Mouse (Mus musculus) lung, adult 2 months (tissue): ENCODE data around the gene Cldn14.

Experiments
- CTCF ChIP-seq: fragments of 200-500 bp; IDR thresholded peaks from 2 replicates; pipeline ENCODE4 v1.5.1; 2011; ENCODE audit warnings: mild to moderate bottlenecking, low read length, control low read depth; ENCODE audit not compliant: insufficient read depth
- POLR2A ChIP-seq: fragments of 200-500 bp; IDR thresholded peaks from 2 replicates; pipeline ENCODE4 v1.6.1; 2011; ENCODE audit warnings: low read depth, mild to moderate bottlenecking, control low read depth, low read length, borderline replicate concordance; ENCODE audit errors: extremely low read depth

DNA sequence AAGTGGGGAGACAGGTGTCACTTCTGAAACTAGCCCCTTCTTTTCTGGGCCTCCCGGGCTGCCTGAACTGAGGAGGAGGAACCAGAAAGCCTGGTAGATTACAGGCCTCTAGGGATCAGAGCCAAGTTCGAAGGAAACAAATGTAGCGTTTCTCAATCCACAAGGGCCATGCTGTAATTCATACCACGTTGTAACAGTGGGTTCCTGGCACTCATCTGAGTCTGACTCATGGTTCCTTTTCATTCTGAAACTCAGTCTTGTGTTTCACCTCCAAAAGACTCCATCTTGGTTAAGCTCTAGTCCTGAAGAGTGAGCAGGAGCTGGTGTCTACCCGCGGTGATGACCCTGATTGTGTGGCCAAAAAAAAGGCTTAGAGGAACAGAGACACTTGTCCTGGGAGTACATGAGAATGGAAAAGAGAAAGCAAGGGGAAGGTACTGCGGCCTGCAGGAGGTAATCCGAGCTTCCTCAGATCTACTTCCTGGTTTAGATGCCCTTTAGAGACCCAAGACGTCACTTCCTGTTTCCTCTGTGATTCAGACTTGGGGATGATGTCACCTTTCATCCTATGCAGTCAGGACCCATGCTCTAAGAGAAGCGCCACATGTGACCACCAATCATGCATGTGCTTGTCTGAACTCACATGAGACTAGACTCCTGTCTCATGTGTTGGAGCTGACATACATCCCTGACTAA is 94.6 kb downstream of the Cldn14 start:
- TF ChIP-seq CTCF = no peak
- no peak for TF ChIP-seq POLR2A
